Mouse (Mus musculus): ENCODE measurements around the gene Efhd2. TPM values are rescaled to one million over a fixed set of nuclear protein-coding genes. Genes with fewer than 3 reads are reported as not detected.

The Efhd2 gene
- total RNA-seq, 2 experiments from 2014 or later, result 20.4 to 21.3 TPM

- DNase-seq, result no peak
- intact Hi-C loops (cut with DNase I), result no loop called here
These were observed 11.9 kb downstream of the Efhd2 start for GRCm38 (mm10) chr4:141862867-141863266.

DNA sequence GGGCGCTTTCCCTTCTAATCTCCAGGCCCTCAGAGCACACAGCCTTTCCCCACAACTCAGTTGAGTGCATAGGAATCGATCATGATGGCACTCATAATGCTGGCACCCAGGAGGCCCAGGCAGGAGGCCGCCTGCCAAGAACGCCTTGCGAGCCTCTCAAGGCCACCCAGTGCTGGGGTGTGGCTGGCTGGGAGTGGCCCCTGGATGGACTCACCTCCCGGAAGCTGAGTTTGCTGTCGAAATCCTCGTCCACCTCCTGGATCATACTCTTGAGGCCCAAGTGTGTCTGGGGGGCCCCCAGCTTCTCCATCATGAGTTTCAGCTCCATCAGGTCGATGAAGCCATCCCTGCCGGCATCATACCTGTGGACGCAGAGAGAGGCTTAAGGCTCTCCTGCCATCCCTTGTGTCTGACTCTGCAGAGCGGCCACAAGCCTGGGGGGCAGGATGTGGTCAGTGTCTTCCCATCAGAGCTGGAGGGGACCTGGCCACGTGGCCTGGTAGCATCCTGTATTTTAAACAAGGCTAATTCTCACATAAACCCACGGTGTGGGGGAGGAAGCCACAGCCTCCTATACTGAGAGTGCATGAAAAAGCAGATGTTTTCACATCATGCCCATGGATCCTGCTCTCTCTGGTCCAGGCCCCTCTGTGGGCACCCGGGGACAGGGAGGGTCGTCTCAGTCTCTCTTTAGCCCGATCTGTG is 13.0 kb downstream of the Efhd2 start:
- DNase-seq, result no peak
- intact Hi-C loops (cut with DNase I), result no loop called here

DNA sequence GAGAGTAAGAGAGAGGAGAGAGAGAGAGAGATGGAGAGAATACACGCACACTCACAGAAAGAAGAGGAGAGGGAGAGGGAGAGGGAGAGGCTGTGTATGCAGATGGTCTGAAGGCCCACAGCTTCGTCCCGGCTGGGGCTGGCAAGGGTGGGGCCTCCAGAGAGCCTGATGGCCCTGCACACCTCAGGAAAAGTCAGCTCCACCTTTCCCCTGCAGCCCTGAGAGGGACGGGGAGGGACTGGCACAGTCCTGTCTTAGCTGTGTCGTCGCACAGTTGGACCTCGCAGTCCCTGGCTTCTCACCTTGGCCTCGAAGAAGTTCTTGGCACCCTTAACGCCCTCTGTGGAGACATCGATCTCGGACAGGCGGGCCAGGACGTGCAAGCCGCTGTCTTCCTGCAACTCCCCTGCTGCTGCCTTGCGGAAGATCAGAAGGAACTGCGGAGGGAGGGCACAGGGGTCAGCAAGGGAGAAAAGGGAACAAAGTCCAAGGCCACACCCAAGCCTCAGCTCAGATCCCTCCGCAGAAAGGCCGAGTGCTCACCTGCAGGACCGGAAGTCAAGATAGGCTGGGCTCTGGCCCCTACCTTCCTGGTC is 14.4 kb downstream of the Efhd2 start:
- DNase-seq, result no peak
- intact Hi-C loops (cut with DNase I), result no loop called here

GRCm38 (mm10) chr4:141859351-141859750 is 15.4 kb downstream of the Efhd2 start:
- intact Hi-C loops (cut with DNase I), result loop anchor here (5.0 kb wide), 2 partner anchors 53 to 457 kb away; no protein-coding TSS in a partner anchor
- no peak for DNase-seq

GRCm38 (mm10) chr4:141858501-141858900 is 16.2 kb downstream of the Efhd2 start:
- intact Hi-C loops (cut with DNase I), result loop anchor here (5.0 kb wide), 2 partner anchors 54 to 456 kb away; no protein-coding TSS in a partner anchor
- no peak for DNase-seq

DNA sequence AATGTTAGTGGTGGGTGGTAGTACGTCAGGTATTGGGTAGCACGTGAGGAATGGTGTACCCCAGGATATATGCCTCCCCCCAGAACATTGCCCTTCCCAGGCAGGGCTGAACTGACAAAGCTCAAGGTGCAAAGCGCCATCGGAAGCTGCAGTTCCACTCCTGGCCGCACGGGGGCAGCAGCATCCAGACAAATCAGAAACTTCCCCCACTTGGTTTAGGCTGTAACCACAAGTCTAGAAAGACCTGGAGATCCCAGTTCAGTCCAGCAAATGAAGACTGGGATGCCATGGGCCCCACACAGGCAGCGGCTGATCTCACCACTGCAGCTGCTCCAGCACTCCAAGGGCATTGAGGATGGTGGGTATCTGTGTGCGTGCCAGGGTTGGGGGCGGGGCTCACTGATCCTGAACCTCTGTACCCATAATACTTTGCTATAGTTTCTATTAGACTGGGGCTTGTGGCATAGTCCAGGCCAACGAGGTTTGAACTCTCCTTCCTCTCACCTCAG is 17.2 kb downstream of the Efhd2 start:
- peak; percentile 86 to 88 for DNase-seq
- intact Hi-C loops (cut with DNase I), result loop anchor here (1.0 to 5.0 kb wide), 3 partner anchors 55 to 455 kb away; no protein-coding TSS in a partner anchor

DNA sequence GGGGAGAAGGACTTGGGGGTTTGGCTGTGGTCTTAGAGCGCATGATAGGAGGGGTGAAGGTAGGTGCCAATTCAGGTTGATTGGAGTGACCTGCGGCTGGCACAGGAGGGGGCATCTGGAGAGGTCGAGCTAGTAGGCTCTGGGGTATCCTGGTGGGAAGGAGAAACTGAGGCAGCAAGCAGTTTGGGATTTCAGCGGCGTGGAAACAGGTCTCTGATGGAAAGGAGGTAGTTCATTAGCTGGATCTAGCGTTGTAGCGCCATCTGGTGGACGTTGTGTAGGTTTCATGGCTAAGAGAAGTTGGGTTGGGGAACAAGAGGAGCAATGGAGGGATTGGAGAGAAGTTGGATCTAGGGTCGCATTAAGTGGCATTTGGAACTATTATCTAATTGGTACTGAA is 21.3 kb downstream of the Efhd2 start:
- DNase-seq, result peak; percentile 63 to 69
- intact Hi-C loops (cut with DNase I), result loop anchor here (2.0 kb wide), 1 partner anchor 235 kb away; the partner anchor contains the start of gene Tmem82

DNA sequence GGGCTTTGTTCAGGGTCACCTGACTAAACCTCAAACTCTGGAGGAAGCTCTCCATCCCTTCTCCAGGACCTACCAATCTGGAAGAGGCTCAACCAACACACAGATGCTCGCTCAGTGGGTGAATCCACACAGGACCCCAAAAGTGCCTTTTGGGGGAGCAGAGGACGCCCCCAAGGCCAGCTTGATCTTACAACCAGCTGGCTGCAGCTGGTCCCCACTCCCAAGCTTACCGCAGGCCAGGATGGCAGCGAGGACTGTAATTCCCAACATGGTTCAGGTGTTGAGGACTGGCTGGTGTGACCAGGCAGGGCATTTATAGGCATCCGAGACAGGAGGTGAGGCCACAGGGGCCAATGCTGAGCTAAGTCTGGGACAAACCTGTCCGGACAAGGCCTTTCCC is 28.7 kb downstream of the Efhd2 start, which contains the start of gene Ctrc:
Gene Ctrc, minus strand, starts transcription at position 361 of the 400 bp plus-strand sequence.
- no peak for DNase-seq
- intact Hi-C loops (cut with DNase I), result no loop called here

DNA sequence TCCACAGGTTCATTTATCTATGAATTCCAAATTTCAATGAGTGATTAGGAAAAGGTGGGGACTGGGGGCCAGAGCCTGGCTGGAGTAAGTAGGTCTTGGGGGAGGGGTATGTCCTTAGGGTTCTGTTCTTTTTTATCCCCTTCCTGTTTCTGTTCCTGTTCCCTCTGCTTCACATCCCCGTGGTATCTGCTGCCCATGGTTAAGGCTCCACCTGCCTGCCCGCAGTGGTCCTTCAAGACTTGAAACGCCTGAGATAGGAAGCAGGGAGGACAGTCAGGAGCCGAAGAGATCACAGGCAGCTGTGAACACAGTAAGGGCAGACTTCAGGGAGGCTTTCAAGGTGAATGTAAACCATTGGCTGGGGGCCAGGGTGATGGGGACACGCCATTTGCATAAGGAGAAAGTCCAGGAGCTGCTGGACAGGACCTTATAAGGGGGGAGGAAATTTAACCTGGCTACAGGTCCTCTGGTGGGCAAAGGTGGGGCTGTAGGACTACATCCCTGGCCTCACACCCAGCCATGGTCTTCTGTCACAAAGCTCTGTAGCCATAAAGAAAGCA is 40.1 kb downstream of the Efhd2 start:
- DNase-seq, result no peak
- intact Hi-C loops (cut with DNase I), result no loop called here

- no peak for DNase-seq
- intact Hi-C loops (cut with DNase I), result no loop called here
These were observed 40.8 kb downstream of the Efhd2 start for GRCm38 (mm10) chr4:141833911-141834310.

DNA sequence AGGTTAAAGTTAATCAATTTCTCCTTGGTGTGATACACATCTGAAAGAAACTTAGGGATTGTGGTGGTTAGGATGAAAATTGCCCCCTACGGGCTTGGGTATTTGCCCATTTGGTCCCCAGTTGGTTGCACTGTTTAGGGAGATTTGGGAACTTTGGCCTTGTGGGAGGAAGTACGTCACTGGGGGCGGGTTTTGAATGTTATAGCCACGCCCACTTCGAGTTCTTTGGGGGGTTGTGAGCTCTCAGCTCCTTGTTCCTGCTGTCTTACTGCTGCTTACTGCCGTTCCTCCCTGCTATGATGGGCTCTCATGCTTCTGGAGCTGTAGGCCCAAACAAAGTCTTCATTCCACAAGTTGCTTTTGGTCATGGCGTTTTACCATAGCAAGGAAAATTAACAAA is 43.4 kb downstream of the Efhd2 start:
- DNase-seq, result no peak
- intact Hi-C loops (cut with DNase I), result no loop called here

DNA sequence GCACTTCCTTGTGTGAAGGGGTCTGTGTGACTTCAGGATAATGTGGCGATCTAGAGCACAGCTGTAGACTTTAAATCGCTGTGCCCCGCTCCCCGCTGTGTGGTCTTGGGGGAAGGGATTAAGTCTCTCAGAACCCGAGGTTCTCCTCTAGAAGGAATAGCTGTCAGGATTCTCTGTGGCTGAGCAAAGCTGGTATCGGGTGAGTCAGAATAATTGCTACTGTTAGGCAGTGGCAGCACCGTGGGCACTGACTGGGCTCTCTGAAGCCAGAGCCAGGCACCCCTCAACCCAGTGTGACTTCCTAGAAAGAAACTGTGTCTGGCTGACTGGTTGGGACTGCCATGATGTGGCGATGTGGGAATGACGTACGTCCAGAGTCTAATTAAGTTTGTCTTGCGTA is 44.3 kb downstream of the Efhd2 start:
- DNase-seq, result no peak
- intact Hi-C loops (cut with DNase I), result no loop called here

- no peak for DNase-seq
These were observed 46.5 kb downstream of the Efhd2 start for GRCm38 (mm10) chr4:141828177-141828576.

GRCm38 (mm10) chr4:141827401-141827800 is 47.3 kb downstream of the Efhd2 start:
- intact Hi-C loops (cut with DNase I), result no loop called here
- DNase-seq, result no peak

More at GRCm38 (mm10) chr4:141828177-141828576, 46.5 kb downstream of the Efhd2 start:
- intact Hi-C loops (cut with DNase I), result no loop called here

DNA sequence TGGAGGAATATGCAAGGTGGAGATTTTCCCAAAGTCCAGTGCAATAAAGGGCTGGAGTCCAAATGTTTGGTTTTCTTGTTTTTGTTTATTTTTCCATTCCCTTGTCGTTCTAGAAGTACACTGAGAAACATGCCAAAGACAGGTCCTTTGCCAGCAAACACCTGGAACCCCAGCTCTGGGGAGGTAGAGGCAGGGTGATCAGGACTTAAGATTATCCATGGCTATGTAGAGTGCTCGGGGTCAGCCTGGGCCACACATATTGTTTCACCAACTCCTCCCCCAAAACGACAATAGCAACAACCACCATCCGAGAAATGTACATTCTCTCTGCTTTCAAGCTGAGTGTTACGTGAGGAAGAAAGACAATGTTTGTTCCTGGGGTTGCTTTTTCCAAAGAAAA is 48.7 kb downstream of the Efhd2 start, which contains the start of gene Cela2a:
Gene Cela2a, minus strand, starts transcription at position 101 of the 400 bp plus-strand sequence.
- no peak for DNase-seq
- intact Hi-C loops (cut with DNase I), result no loop called here

GRCm38 (mm10) chr4:141822979-141823378 is 51.7 kb downstream of the Efhd2 start:
- intact Hi-C loops (cut with DNase I), result no loop called here
- DNase-seq, result no peak

GRCm38 (mm10) chr4:141822089-141822488 is 52.6 kb downstream of the Efhd2 start:
- DNase-seq, result peak in 1 of 2 experiments; percentile 38
- intact Hi-C loops (cut with DNase I), result no loop called here

DNA sequence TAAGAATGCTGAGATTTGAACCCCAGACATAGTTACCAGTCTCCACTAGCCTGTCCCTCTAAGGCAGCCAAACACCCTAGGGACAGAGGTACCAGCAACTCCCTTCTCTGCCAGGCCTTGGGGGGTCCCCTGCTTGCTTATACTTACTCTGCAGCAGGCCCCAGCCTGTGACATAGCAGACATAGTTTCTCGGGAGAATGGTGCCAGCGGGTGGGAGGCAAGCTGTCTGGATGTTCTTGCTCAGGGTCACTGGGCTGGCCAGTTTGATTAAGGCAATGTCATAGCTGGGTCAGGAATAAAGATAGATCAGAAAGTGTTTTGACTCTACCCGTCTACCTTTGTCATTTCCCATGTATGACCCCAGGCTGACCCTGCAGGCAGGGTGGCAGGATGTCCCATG is 53.5 kb downstream of the Efhd2 start:
- DNase-seq, result no peak
- intact Hi-C loops (cut with DNase I), result no loop called here

- no peak for DNase-seq
- intact Hi-C loops (cut with DNase I), result no loop called here
These were observed 55.4 kb downstream of the Efhd2 start for GRCm38 (mm10) chr4:141819316-141819715.

DNA sequence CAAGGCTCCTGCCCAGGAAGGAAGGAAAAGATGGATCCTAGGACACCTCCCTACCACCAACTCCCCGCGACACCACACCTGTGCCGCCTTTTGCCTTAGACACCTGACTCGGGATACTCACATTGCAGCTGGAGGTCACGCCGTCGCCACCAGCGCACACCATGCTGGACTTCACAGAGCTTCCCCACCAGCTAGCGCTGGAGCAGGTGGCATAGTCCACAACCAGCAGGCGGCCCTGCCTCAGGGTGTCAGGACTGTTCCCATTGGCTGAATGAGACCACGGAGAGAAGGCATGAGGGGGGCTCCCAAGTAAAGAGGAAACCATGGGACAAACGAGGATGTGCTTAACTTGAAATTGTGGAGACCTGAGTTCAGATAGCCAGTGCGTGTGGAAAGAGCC is 55.9 kb downstream of the Efhd2 start:
- intact Hi-C loops (cut with DNase I), result no loop called here

GRCm38 (mm10) chr4:141817706-141818105 is 57.0 kb downstream of the Efhd2 start:
- intact Hi-C loops (cut with DNase I), result no loop called here
- no peak for DNase-seq

More for the DNA sequence above, 55.9 kb downstream of the Efhd2 start:
- no peak for DNase-seq
